12 mouse cellular contexts compared by ENCODE assay signal in the genomic region with DNA sequence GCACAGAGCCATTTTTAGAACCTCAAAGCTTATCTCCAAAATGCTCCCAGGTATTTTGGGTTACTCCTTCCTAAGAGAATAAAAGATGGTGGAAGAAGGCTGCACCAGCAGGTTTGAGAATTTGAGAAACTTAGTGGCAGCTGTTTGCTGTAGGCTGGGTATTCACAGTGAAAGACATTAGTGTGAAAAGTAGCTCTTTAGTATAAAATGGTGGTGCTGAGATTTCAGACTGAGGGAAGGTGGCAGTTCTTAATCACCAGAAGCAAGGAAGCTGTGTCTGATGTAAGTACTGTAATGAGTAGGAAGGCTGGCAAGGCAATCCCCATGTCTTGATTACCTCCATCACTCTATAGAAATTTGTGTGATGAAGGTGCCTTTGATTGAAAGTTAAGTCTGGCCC.
"Had no signal": no experiment of that assay in that cellular context is flagged by ENCODE, and none has a peak within 500 bp of the region (broad histone marks: within the 10 kb centered on the region; RNA-seq: fewer than 3 reads in every experiment).

No protein-coding gene starts in this region.

- ATAC-seq: midbrain, embryonic 16.5 days had no signal

- DNase-seq: lung, adult 18-20 months; lung, embryonic 14.5 days; lung, postnatal 10 days; lung, postnatal 4 days; midbrain, embryonic 14.5 days; retina, postnatal 1 day; right cerebral cortex, postnatal 14 days; spleen, adult 18-20 months; thymus, adult 2 months; thymus, postnatal 25 days; thymus, postnatal 4 days had no signal
